Mouse (Mus musculus): ENCODE measurements at regions not wholly inside any gene's neighbourhood (a gene's known extent, or its start where the extent isn't known, plus 50 kb on each side); places are given as distances from the start of the nearest gene placed in this dataset.

GRCm38 (mm10) chr16:30165667-30166180 is 101.5 kb downstream of the Hes1 start:
- TF ChIP-seq CTCF (conservative IDR thresholded peaks at IDR 0.05; ENCODE audit: insufficient read depth, insufficient read length, low read depth, low read length): 0 out of 2 replicates have a peak, but pooled peaks have one; percentile 12
- TF ChIP-seq POLR2A (IDR thresholded peaks at IDR 0.05; ENCODE audit: low read depth, low read length): no peak

All from kidney, adult 2 months (tissue).